Mouse (Mus musculus) megakaryocyte, embryonic 14.5 days (primary cell): ENCODE measurements around the gene Negr1. TPM values are rescaled to one million over a fixed set of nuclear protein-coding genes. Genes with fewer than 3 reads are reported as not detected.

Experiments used
- H3K27me3 ChIP-seq: replicated peaks from 2 replicates; pipeline ENCODE3; 2012; ENCODE audit warnings: inconsistent platforms
- H3K36me3 ChIP-seq: replicated peaks from 2 replicates; pipeline ENCODE3; 2012; ENCODE audit warnings: low read length, inconsistent platforms, mixed read lengths
- H3K4me1 ChIP-seq: 2 replicates; pipeline ENCODE4 v1.6.1; 2012; ENCODE audit warnings: inconsistent platforms
- H3K4me3 ChIP-seq: replicated peaks from 2 replicates; pipeline ENCODE3; 2012; ENCODE audit warnings: moderate library complexity, mild to moderate bottlenecking, inconsistent platforms
- H3K9me3 ChIP-seq: 2 replicates; pipeline ENCODE4 v1.6.1; 2012; ENCODE audit warnings: inconsistent platforms
- FLI1 ChIP-seq: IDR thresholded peaks from 2 replicates; pipeline ENCODE4 v1.6.1; 2012; ENCODE audit warnings: low read length, inconsistent platforms, mixed read lengths
- GATA1 ChIP-seq: IDR thresholded peaks from 3 replicates; pipeline ENCODE4 v1.6.1; 2012; ENCODE audit warnings: mixed read lengths, low read length, inconsistent platforms, borderline replicate concordance
- polyA plus RNA-seq: library from polyadenylated mRNA; stranded (reverse); fragments of >175 nt; gene quantifications from 2 replicates; pipeline ENCODE4 v1.2.3, GENCODE M21; 2012; ENCODE audit warnings: low replicate concordance; ENCODE audit not compliant: insufficient read depth

Gene Negr1
- polyA plus RNA-seq, 1 experiment: not detected

DNA sequence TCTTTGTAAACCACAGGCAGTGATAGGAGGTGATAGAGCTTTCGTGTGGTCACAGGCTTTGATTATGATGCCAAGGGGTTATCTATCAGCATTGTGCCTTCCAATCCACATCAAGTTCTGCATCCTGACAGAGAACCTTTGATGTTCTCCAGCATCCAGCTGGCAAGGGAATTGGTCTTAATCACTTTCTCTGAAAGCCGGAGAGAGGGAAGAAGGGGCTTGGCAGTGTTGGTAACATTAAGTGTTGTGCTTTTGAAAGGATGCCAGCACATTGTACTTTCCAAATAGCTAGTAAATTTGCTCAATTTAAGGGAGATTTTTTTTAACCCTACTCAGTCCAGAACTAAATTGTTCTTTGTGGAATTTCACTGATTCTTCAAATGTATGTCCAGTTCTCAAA lies 11.9 kb downstream of the Negr1 start:
- H3K36me3 ChIP-seq: no peaks in the 10 kb centered on the region
- no peaks in the 10 kb centered on the region for H3K4me1 ChIP-seq
- no peaks in the 10 kb centered on the region for H3K27me3 ChIP-seq
- H3K4me3 ChIP-seq: no peak overlapping the region
- TF ChIP-seq GATA1 (no peak), FLI1 (no peak)
- 0 out of 2 replicates have a peak, but pooled peaks cover 3% of the 10 kb centered on the region for H3K9me3 ChIP-seq

DNA sequence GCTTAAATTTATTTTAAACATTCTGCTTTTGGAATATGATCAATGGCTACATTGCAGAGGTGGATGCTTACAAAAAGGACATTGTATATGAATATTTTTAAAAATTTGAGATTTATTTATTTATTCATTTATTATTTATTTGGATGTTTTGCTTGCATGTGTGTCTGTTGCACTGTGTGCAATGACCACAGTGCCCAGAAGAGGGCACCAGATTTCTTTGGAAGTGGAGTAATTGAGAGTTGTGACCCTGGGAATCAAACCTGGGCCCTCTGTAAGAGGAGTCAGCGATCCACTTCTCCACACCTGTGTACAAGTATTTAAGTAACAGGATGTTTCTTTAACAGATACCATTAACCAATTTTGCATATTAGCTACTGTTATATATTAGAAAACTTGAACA lies 14.7 kb downstream of the Negr1 start:
- Histone ChIP-seq H3K4me3 (no peak overlapping the region), H3K36me3 (no peaks in the 10 kb centered on the region), H3K4me1 (no peaks in the 10 kb centered on the region), H3K27me3 (no peaks in the 10 kb centered on the region), H3K9me3 (0 out of 2 replicates have a peak, but pooled peaks cover 3% of the 10 kb centered on the region)
- no peak for TF ChIP-seq FLI1
- no peak for TF ChIP-seq GATA1

- H3K9me3 ChIP-seq: no peaks in the 10 kb centered on the region
- TF ChIP-seq FLI1: no peak
- no peak for TF ChIP-seq GATA1
- H3K4me1 ChIP-seq: no peaks in the 10 kb centered on the region
- H3K27me3 ChIP-seq: no peaks in the 10 kb centered on the region
- no peak overlapping the region for H3K4me3 ChIP-seq
- H3K36me3 ChIP-seq: no peaks in the 10 kb centered on the region
These were observed 29.0 kb downstream of the Negr1 start for GRCm38 (mm10) chr3:156590612-156591011.

GRCm38 (mm10) chr3:156591125-156591524 lies 29.5 kb downstream of the Negr1 start:
- Histone ChIP-seq H3K36me3 (no peaks in the 10 kb centered on the region), H3K27me3 (no peaks in the 10 kb centered on the region), H3K4me3 (no peak overlapping the region), H3K4me1 (no peaks in the 10 kb centered on the region), H3K9me3 (no peaks in the 10 kb centered on the region)
- no peak for TF ChIP-seq FLI1
- no peak for TF ChIP-seq GATA1

DNA sequence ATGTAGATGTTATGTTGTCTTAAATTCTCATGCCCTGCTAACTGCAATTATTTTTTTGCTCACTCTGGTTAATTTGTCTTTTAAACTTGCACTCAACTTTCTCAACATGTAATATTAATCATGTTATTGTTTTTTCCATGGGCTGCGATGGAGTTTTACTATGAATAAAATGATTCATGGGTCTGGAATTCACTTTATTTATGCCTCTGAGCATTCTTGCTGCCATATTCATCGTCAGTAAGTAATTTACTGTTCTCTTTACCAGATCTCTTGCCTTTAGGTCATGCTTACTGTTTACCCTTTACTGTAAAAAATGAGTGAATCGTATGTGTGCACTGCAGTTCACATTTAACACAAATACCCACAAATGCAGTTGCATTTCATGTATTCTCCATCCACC lies 45.3 kb downstream of the Negr1 start:
- no peaks in the 10 kb centered on the region for H3K27me3 ChIP-seq
- no peaks in the 10 kb centered on the region for H3K4me1 ChIP-seq
- H3K4me3 ChIP-seq: no peak overlapping the region
- no peaks in the 10 kb centered on the region for H3K9me3 ChIP-seq
- H3K36me3 ChIP-seq: no peaks in the 10 kb centered on the region
- no peak for TF ChIP-seq FLI1

DNA sequence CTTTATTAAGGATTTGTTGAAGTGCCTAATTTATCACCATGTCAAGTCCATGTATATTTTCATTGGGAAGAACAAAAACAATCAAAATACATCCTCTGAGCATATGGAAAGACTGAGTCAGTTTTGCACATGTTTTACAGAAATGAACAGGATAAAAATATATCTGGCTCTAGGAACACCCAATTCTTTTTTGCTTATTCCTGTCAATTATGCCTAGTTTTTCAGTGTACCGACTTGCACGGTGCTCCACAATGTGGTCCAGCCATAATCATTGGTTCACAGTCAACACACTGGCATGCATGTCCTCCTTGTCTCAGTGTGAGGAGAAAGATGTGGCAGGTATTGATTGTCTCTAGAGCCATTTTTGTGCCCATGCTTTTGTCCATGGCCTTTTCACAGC lies 58.3 kb downstream of the Negr1 start:
- H3K36me3 ChIP-seq: no peaks in the 10 kb centered on the region
- TF ChIP-seq GATA1 (no peak), FLI1 (no peak)
- no peak overlapping the region for H3K4me3 ChIP-seq

DNA sequence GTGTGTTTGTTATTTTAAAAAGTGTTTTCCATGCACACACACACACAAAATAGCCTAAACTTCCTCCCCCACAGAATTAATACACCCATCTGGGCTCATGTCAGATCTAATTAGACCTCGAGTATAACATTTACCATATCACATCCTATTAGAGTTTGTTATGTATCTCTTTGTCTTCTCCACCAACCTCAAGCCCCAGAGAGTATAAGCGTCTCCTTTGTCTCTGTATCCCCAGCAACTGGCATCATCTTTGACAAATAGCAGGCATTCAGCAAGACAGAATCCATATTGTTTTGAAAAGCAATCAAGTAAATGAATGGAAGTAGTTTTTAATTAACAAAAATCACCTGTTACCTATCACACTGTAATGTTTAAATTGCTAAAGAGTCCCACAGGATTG lies 67.0 kb downstream of the Negr1 start:
- Histone ChIP-seq H3K4me3 (no peak overlapping the region), H3K27me3 (no peaks in the 10 kb centered on the region), H3K36me3 (no peaks in the 10 kb centered on the region), H3K9me3 (no peaks in the 10 kb centered on the region), H3K4me1 (no peaks in the 10 kb centered on the region)
- TF ChIP-seq FLI1 (no peak), GATA1 (no peak)

More for the DNA sequence above, 58.3 kb downstream of the Negr1 start:
- no peaks in the 10 kb centered on the region for H3K9me3 ChIP-seq
- no peaks in the 10 kb centered on the region for H3K27me3 ChIP-seq
- no peaks in the 10 kb centered on the region for H3K4me1 ChIP-seq

DNA sequence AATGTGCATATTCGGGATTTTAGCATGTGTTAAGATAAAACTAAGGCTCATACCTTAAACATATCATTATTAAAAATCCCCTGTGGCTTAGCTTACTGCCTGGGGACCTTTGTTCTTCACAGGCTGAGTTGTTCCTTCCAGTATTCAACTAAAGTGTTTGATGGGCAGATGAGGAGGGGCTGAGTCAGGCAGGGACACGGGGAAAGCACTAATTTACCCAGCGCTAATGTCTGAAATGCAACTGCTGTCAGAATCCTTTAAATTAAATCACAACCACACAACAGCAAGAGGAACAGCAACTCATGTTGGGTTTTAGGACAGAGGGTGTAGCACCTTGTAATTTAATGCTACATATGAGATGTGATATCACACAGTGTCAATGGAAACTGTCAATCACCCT lies 71.3 kb downstream of the Negr1 start:
- no peaks in the 10 kb centered on the region for H3K9me3 ChIP-seq
- no peak overlapping the region for H3K4me3 ChIP-seq
- H3K27me3 ChIP-seq: no peaks in the 10 kb centered on the region
- TF ChIP-seq FLI1: no peak
- no peak for TF ChIP-seq GATA1
- no peaks in the 10 kb centered on the region for H3K36me3 ChIP-seq
- no peaks in the 10 kb centered on the region for H3K4me1 ChIP-seq

- Histone ChIP-seq H3K4me1 (no peaks in the 10 kb centered on the region; the same call in 1 of the 2 replicates), H3K9me3 (no peaks in the 10 kb centered on the region), H3K36me3 (no peaks in the 10 kb centered on the region), H3K4me3 (no peak overlapping the region), H3K27me3 (no peaks in the 10 kb centered on the region)
- TF ChIP-seq FLI1 (no peak), GATA1 (no peak)
These were observed 77.8 kb downstream of the Negr1 start for GRCm38 (mm10) chr3:156639382-156639781.

GRCm38 (mm10) chr3:156643710-156644363 lies 82.2 kb downstream of the Negr1 start:
- Histone ChIP-seq H3K27me3 (no peaks in the 10 kb centered on the region), H3K9me3 (no peaks in the 10 kb centered on the region), H3K4me3 (no peak overlapping the region), H3K36me3 (no peaks in the 10 kb centered on the region), H3K4me1 (no peaks in the 10 kb centered on the region; the same call in 1 of the 2 replicates)
- TF ChIP-seq GATA1: no peak
- TF ChIP-seq FLI1: no peak

DNA sequence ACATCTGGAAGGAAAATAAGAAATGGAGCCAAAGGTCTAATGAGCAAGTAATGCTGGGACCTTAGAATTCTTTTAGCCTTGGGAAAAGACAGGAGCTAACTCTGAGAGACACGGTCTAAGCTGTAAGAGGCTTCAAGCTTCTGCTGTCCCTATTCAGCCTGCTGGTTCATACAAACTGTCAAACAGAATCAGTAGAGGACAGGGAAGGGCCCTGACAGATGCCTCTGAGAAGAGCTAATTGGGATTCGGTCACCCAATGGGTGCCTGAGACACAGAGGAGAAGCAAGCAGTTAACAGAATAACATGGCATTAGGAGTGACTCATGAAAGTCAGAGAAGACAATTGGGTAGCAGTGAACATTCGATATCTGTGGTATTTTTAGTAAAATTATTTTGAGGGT lies 86.8 kb downstream of the Negr1 start:
- TF ChIP-seq FLI1: no peak
- no peak for TF ChIP-seq GATA1
- no peaks in the 10 kb centered on the region for H3K36me3 ChIP-seq
- no peaks in the 10 kb centered on the region for H3K9me3 ChIP-seq

More for the DNA sequence above, 86.8 kb downstream of the Negr1 start:
- no peak overlapping the region for H3K4me3 ChIP-seq
- no peaks in the 10 kb centered on the region for H3K27me3 ChIP-seq
- H3K4me1 ChIP-seq: no peaks in the 10 kb centered on the region
